Mouse (Mus musculus) cerebellum, adult 11 months (tissue): Measurements from ENCODE around the gene Bcl7c.
"Not testable (repeated sequence)": the region's sequence is repeated elsewhere in the genome, so short reads cannot be mapped to it uniquely, and the experiment has no call there.

Experiments
- DNase-seq: peaks from one replicate; pipeline ENCODE4 v3.0.0; 2022

The Bcl7c gene

DNA sequence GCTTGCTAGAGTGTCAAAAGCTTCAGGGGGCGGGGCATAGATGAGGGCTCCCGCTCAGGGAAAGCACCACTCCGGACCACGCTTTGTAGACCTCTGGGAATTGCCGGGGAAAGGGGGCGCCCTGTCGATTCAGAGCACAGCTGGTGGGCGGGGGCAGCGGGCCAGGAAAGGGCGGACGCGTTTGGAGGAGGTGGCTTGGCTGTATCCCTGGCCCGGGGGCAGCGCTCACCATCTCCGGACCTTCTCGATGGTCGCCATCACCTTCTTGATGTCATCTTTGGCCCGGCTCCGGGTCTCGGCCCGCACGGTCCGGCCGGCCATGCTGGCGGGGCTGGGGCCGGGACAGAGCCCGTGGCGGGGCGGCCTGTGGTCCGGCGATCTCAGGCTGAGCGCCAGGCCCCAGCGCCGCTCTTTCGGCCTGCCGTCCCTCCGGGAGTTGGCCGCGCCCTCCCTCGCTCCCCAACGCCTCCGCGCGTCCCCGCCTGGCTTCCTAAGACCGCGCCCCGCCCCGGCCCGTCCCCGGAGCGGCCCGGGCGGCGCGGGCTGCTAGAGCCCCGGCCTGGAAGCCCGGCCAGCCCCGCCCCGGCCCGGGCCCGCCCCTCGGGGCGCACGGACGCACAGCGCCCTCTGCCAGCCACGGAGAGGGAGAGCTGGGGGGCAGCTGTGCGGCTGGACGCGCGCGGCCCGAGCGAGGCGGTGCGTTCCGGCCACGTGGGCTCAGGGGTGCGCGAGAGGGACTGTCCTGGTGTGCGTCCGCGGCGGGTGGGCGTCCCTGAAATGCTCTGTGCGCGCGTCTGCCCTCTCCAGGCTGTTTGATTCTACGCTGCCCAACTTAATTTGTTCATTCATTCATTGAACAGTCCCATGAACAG, at the start of gene Bcl7c:
Bcl7c (minus strand) TSS at position 727 of the 872 bp plus-strand sequence.
- DNase-seq = peak; percentile 83

- no peak for DNase-seq
Observed at GRCm38 (mm10) chr7:127753741-127754140, 45.0 kb upstream of the Bcl7c start.

GRCm38 (mm10) chr7:127753158-127753557, 44.4 kb upstream of the Bcl7c start:
- DNase-seq = no peak

DNA sequence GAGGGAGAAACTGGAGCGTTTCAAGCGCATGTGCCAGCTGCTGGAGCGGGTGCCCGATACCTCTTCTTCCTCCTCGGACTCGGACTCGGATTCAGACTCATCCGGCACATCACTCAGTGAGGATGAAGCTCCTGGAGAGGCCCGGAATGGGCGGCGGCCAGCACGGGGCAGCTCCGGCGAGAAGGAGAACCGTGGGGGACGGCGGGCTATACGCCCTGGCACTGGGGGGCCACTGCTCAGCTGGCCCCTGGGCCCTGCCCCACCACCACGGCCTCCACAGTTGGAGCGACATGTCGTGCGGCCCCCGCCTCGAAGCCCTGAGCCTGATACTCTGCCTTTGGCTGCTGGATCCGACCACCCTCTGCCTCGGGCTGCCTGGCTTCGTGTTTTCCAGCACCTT, 43.3 kb upstream of the Bcl7c start:
- no peak for DNase-seq

GRCm38 (mm10) chr7:127751619-127752018, 42.9 kb upstream of the Bcl7c start:
- no peak for DNase-seq

- no peak for DNase-seq
Observed at GRCm38 (mm10) chr7:127750131-127751127, 41.7 kb upstream of the Bcl7c start.

DNA sequence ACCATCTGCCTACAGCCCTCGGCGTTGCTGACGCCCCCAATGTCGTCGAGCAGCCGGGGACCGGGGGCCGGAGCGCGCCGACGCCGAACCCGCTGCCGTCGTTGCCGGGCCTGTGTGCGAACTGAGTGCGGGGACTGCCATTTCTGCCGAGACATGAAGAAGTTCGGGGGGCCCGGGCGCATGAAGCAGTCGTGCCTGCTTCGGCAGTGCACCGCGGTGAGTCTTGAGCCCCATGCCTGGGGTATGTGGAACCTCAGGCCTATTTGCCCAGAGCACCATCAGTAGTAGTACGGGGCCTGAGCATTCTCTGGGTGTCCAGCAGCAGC, 39.5 kb upstream of the Bcl7c start:
- DNase-seq = peak; percentile 49

- no peak for DNase-seq
Observed at GRCm38 (mm10) chr7:127747559-127748234, 39.0 kb upstream of the Bcl7c start.

DNA sequence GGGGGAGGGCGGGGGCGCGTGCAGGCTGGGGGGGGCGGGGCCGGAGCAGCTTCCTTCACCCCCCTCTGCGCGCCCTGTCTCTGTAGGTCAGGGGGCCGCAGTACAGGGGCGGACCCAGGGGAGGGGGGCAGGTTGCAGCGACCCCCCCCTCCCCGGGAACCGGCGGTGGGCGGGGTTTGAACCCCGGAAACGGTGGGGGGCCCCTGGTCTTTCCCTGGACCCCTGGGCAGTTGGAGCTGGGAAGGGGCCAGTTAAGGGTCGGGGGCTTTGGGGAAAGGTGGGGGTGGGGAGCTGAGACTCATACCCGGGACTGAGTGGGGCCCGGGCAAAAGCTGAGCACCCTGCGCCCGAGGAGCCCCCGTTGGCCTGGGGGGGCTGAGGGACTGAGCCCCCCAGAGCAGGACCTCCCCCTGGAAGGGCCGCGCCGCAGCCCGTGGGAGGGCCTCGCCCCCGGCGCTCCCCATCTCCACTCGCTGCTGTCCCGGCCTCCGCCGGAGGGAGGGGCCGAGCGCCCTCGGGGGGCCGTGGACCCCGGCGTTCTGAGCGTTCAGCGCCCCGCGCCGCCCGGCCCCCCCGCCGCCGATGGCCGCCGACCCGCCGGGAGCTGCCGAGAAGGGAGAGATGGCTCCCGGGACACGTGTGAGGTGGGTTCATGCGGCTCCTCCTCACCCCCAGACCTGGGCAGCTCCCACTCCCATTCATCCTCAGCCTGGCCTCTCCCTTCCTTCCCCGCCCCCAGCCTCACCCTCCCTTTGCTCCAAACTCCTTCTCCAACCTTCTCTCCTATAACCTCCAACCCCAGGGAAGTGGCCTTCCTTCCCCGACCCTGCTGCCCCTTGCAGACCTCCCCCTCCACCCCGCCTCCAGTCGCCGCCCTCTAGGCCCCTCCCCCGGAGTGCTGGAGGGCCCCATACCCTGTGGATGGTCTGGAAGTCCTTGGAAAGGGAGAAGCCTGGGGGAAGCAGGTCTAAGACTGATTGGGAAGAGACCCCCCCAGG, 38.1 kb upstream of the Bcl7c start:
- peak; percentile 73 for DNase-seq

- DNase-seq = peak; percentile 97
Observed at GRCm38 (mm10) chr7:127745652-127746493, 37.1 kb upstream of the Bcl7c start.

- peak; percentile 91 for DNase-seq
Observed at GRCm38 (mm10) chr7:127745251-127745651, 36.5 kb upstream of the Bcl7c start.

DNA sequence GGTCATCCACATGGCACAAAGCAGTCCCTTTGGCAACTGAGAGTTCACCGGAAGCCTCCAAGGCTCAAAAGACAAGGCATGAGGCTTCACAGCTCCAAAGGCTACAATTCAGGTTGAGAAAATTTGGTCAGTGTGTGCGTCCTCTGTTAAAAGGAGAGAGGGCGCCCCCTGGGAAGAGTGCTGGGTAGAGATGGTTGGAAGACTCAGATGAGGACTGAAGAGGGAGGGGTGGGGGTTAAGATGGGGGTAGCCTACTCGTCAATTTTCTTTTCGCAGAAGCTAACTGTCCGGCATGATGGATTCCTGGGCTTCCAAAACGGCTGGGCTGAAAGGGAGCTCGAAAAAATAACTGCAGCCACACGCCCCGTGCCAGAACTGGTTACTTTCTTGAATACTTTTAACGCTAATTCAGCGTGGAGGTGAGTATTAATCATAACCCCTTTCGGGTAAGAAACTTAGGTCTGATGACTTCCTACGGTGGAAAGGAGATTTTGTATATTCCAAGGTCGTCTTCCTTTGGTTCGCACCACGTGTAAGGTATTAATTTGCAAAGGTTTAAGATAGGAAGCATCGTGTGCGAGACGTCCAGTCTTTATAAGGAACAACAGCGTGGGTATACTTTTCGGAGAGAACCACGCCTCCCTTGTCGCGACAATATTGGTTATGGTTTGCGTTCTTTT, 35.8 kb upstream of the Bcl7c start, which contains the start of gene Fbxl19:
Fbxl19 (plus strand) TSS at position 178 of the 680 bp plus-strand sequence.
- peak; percentile 71 for DNase-seq

- not testable (repeated sequence) for DNase-seq
Observed at GRCm38 (mm10) chr7:127732066-127732465, 23.3 kb upstream of the Bcl7c start, which contains the start of gene Ctf2. TSS of gene Ctf2 (minus strand) at chr7:127732166.

GRCm38 (mm10) chr7:127730170-127730569, 21.4 kb upstream of the Bcl7c start:
- no peak for DNase-seq

GRCm38 (mm10) chr7:127727898-127728297, 19.2 kb upstream of the Bcl7c start:
- no peak for DNase-seq

DNA sequence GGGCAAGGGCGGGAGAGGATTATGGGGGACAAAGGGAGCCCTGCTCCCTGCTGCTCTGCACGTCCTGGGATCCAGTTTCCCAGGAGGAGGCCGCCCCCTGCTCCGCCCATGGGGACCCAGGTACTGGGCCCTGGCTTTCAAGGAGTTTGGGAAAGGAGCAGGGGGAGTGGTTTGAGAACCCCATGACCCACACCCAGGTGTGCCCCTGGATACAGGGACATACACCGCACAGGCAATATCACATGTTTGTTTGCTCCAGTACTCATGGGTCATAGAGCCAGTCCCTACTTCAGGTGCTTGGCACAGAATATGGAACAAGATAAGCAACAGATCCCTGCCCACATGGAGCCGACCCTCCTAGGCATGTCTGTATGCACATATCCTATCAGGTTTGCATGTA, 17.2 kb upstream of the Bcl7c start:
- no peak for DNase-seq

GRCm38 (mm10) chr7:127725490-127725889, 16.8 kb upstream of the Bcl7c start:
- DNase-seq = no peak

- no peak for DNase-seq
Observed at GRCm38 (mm10) chr7:127719258-127719657, 10.5 kb upstream of the Bcl7c start.

DNA sequence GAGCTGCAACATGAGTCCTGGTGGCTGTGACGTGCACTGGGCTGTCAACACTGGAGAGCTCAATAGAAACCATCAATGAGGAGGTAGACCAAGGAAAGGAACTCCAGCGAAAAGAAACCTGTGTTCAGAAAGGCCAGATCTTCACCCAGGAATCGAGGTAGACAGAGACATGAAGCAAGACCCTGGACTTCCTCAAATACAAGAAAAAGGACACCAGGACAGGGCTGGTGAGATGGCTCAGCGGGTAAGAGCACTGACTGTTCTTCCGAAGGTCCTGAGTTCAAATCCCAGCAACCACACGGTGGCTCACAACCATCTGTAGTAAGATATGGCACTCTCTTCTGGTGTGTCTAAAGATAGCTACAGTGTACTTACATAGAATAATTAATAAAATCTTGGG, 9.6 kb upstream of the Bcl7c start:
- DNase-seq = no peak

GRCm38 (mm10) chr7:127716992-127717391, 8.3 kb upstream of the Bcl7c start:
- peak; percentile 80 for DNase-seq
